Comparison of ENCODE assay signal across 8 mouse cellular contexts in the genomic region with DNA sequence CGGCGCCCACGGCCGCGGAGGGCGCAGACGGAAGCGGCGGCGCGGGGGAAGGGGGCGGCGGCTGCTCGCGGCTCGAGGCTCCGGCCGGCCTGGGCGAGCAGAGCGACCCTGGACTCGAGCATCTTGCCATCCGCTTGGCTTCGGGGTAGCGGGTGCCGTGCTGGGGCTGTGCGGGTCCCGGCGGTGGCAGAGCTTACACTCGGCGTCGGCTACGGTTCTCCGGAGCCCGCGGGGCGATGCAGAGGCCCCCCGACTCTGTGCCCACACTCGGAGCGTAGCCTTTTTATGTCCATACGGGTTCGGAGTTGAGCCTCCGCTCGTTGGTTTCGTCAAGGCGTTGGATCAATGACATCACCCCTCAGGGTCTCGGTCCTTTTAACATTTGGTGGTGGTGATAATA. TPM values are rescaled to one million over a fixed set of nuclear protein-coding genes. Genes with fewer than 3 reads are reported as not detected.
DNase-seq lines count a peak whose midpoint lies in the region; ATAC-seq and TF ChIP-seq lines count a peak whose summit lies in the region.

No protein-coding gene starts in this region.

- no peak for DNase-seq in heart, adult 9 months (ENCODE audit: low spot score in 2 of 2)
- DNase-seq in liver, embryonic 11.5 days (ENCODE audit: low spot score) = no peak
- no peak for DNase-seq in urinary bladder, postnatal 4 days (ENCODE audit: low spot score in 2 of 2)
- DNase-seq in gastrocnemius, postnatal 4 days (ENCODE audit: low spot score in 2 of 2) = no peak
- no peak for DNase-seq in layer of hippocampus, postnatal 36 days

- no peaks in the 10 kb centered on the region for H3K27me3 ChIP-seq in heart, embryonic 11.5 days (ENCODE audit: control insufficient read depth, insufficient read depth, low read length)
- H3K27me3 ChIP-seq in C2C12 (ENCODE audit: control insufficient read depth, insufficient read depth, insufficient read length) = no peaks in the 10 kb centered on the region
- H3K27me3 ChIP-seq in erythroblast, embryonic 14.5 days (ENCODE audit: control insufficient read depth) = no peaks in the 10 kb centered on the region
- no peaks in the 10 kb centered on the region for H3K27me3 ChIP-seq in liver, embryonic 11.5 days (replicated peaks; ENCODE audit: control insufficient read depth, insufficient read depth, low read length)

- peaks cover 29% of the 10 kb centered on the region for H3K4me1 ChIP-seq in heart, embryonic 11.5 days (ENCODE audit: control insufficient read depth, insufficient read depth, low read length)
- H3K4me1 ChIP-seq in erythroblast, embryonic 14.5 days (ENCODE audit: control insufficient read depth) = peaks cover 70% of the 10 kb centered on the region
- peaks cover 27% of the 10 kb centered on the region for H3K4me1 ChIP-seq in liver, embryonic 11.5 days (replicated peaks; ENCODE audit: control insufficient read depth, insufficient read depth, low read length)

- peaks cover 94% of the 10 kb centered on the region for H3K79me2 ChIP-seq in C2C12 (ENCODE audit: control insufficient read depth, insufficient read depth)

- H3K36me3 ChIP-seq in heart, embryonic 11.5 days (ENCODE audit: control insufficient read depth, insufficient read depth, low read length) = peaks cover 20% of the 10 kb centered on the region
- peaks cover 53% of the 10 kb centered on the region for H3K36me3 ChIP-seq in C2C12 (ENCODE audit: control insufficient read depth, insufficient read depth)
- peaks cover 67% of the 10 kb centered on the region for H3K36me3 ChIP-seq in erythroblast, embryonic 14.5 days (ENCODE audit: control insufficient read depth)
- peaks cover 20% of the 10 kb centered on the region for H3K36me3 ChIP-seq in liver, embryonic 11.5 days (ENCODE audit: control insufficient read depth, insufficient read depth, low read length)

- H3K79me3 ChIP-seq in C2C12 (ENCODE audit: low read depth) = peaks cover 77% of the 10 kb centered on the region

- peak overlapping the region; percentile 96 for H3ac ChIP-seq in C2C12 (ENCODE audit: control insufficient read depth, insufficient read length, low read depth)

- peak overlapping the region; percentile 86 for H3K4me3 ChIP-seq in heart, embryonic 11.5 days (ENCODE audit: low read depth, low read length)
- H3K4me3 ChIP-seq in C2C12 (ENCODE audit: insufficient read depth, poor library complexity, severe bottlenecking) = peak overlapping the region; percentile 71
- peak overlapping the region; percentile 90 for H3K4me3 ChIP-seq in erythroblast, embryonic 14.5 days (replicated peaks)
- H3K4me3 ChIP-seq in liver, embryonic 11.5 days (ENCODE audit: low read depth, low read length) = peak overlapping the region; percentile 95

- no peaks in the 10 kb centered on the region for H3K9me3 ChIP-seq in heart, embryonic 11.5 days (replicated peaks; ENCODE audit: control insufficient read depth, low read length)
- no peaks in the 10 kb centered on the region for H3K9me3 ChIP-seq in erythroblast, embryonic 14.5 days (ENCODE audit: control insufficient read depth, low read length)
- no peaks in the 10 kb centered on the region for H3K9me3 ChIP-seq in liver, embryonic 11.5 days (ENCODE audit: control insufficient read depth, low read length)

- H3K27ac ChIP-seq in heart, embryonic 11.5 days (ENCODE audit: low read depth, low read length) = peak overlapping the region; percentile 50
- peak overlapping the region; percentile 77 for H3K27ac ChIP-seq in liver, embryonic 11.5 days (ENCODE audit: low read depth, low read length)

- under 1% methylated on average over 32 of the region's 46 CpGs for WGBS in heart, embryonic 11.5 days (ENCODE audit: insufficient replicate concordance)
- under 1% methylated on average over 40 of the region's 46 CpGs for WGBS in liver, embryonic 11.5 days

- peak overlapping the region; percentile 95 for H3K9ac ChIP-seq in heart, embryonic 11.5 days (ENCODE audit: low read depth, low read length)
- H3K9ac ChIP-seq in liver, embryonic 11.5 days (ENCODE audit: low read depth, low read length) = peak overlapping the region; percentile 96

- peak overlapping the region; percentile 86 for H3K4me2 ChIP-seq in heart, embryonic 11.5 days
- H3K4me2 ChIP-seq in liver, embryonic 11.5 days = peak overlapping the region; percentile 90

- no peak for TF ChIP-seq CTCF in C2C12 (IDR thresholded peaks at IDR 0.05; ENCODE audit: control insufficient read depth, insufficient read depth, insufficient read length)

- ATAC-seq in heart, embryonic 11.5 days (replicated peaks; ENCODE audit: insufficient number of reproducible peaks, low FRiP score, low TSS enrichment) = peak; percentile 12; the same call in 1 of the 2 replicates
- peak; percentile 13; the same call in 1 of the 2 replicates for ATAC-seq in liver, embryonic 11.5 days (replicated peaks; ENCODE audit: low FRiP score)

TF ChIP-seq in C2C12, 6 proteins besides CTCF, POLR2A, EP300 and RAD21:
- TF ChIP-seq MYOD1 (IDR thresholded peaks at IDR 0.05; ENCODE audit: control insufficient read depth, insufficient read length, low read depth) (no peak), USF1 (IDR thresholded peaks at IDR 0.05; ENCODE audit: low read depth) (no peak), FOSL1 (IDR thresholded peaks at IDR 0.05; ENCODE audit: insufficient read depth, low read length, poor library complexity, severe bottlenecking) (no peak), MAX (IDR thresholded peaks at IDR 0.05) (no peak), CEBPB (IDR thresholded peaks at IDR 0.05; ENCODE audit: low read depth) (no peak), MYOG (IDR thresholded peaks at IDR 0.05; ENCODE audit: control insufficient read depth, extremely low read depth, insufficient read length) (no peak)

RNA-seq across cellular contexts. Expression of a gene that starts 0.3 kb away (rescaled TPM):
- polyA plus RNA-seq in heart, embryonic 11.5 days (2014; fragmentation: Nextera tagmentation; extraction: Ambion mirVana) = 29.7 and 33.5 TPM in 2 replicates
- 46.2 TPM for polyA plus RNA-seq in C2C12 (2012; fragmentation: generic; extraction: Trizol)
- polyA plus RNA-seq in erythroblast, embryonic 14.5 days (2012) = 3.0 TPM in 2 replicates
- polyA plus RNA-seq in liver, embryonic 11.5 days (2014; fragmentation: Nextera tagmentation; extraction: Ambion mirVana) = 51.0 and 55.6 TPM in 2 replicates
- total RNA-seq in gastrocnemius, postnatal 4 days (2021) = 10 to 100 TPM; 48.8 to 50.7 TPM
- total RNA-seq in layer of hippocampus, postnatal 36 days (2021) = 10 to 100 TPM; 69.4 to 73.1 TPM

RNA-seq across cellular contexts. Expression of a gene that starts 6.1 kb away (rescaled TPM):
- polyA plus RNA-seq in heart, embryonic 11.5 days (2014; fragmentation: Nextera tagmentation; extraction: Ambion mirVana) = 1,182 and 1,275 TPM in 2 replicates
- 5,791 TPM for polyA plus RNA-seq in C2C12 (2012; fragmentation: generic; extraction: Trizol)
- polyA plus RNA-seq in erythroblast, embryonic 14.5 days (2012) = 550 and 832 TPM in 2 replicates
- polyA plus RNA-seq in liver, embryonic 11.5 days (2014; fragmentation: Nextera tagmentation; extraction: Ambion mirVana) = 2,436 and 2,466 TPM in 2 replicates
- 1,000 to 10,000 TPM; 1,089 to 1,227 TPM for total RNA-seq in gastrocnemius, postnatal 4 days (2021)
- 100 to 1,000 TPM; 223 to 227 TPM for total RNA-seq in layer of hippocampus, postnatal 36 days (2021)

RNA-seq across cellular contexts. Expression of a gene that starts 58.9 kb away (rescaled TPM):
- polyA plus RNA-seq in heart, embryonic 11.5 days (2014; fragmentation: Nextera tagmentation; extraction: Ambion mirVana) = 11.7 and 14.4 TPM in 2 replicates
- polyA plus RNA-seq in C2C12 (2012; fragmentation: generic; extraction: Trizol) = 46.8 TPM
- 1.6 and 2.0 TPM in 2 replicates for polyA plus RNA-seq in erythroblast, embryonic 14.5 days (2012)
- 12.4 and 14.0 TPM in 2 replicates for polyA plus RNA-seq in liver, embryonic 11.5 days (2014; fragmentation: Nextera tagmentation; extraction: Ambion mirVana)
- 100 to 1,000 TPM; 170 to 175 TPM for total RNA-seq in gastrocnemius, postnatal 4 days (2021)
- 10 to 100 TPM; 39.8 to 46.1 TPM for total RNA-seq in layer of hippocampus, postnatal 36 days (2021)
